Mouse (Mus musculus) induced T-regulatory cell, adult 2 months (primary cell): Measurements from ENCODE around the gene Tet2.
"Not testable (repeated sequence)": the region's sequence is repeated elsewhere in the genome, so short reads cannot be mapped to it uniquely, and the experiment has no call there.

ENCODE experiments used
- DNase-seq: peaks from one replicate; pipeline ENCODE4 v3.0.0-alpha.2; 2012; ENCODE audit warnings: low read depth

The Tet2 gene

GRCm38 (mm10) chr3:133548613-133549012, 3.7 kb upstream of the Tet2 start:
- DNase-seq = no peak

GRCm38 (mm10) chr3:133546790-133547189, 1.9 kb upstream of the Tet2 start:
- no peak for DNase-seq

GRCm38 (mm10) chr3:133545304-133545666, 346 bp upstream of the Tet2 start:
- no peak for DNase-seq

- peak; percentile 93 for DNase-seq
Observed at GRCm38 (mm10) chr3:133544131-133544550, 798 bp downstream of the Tet2 start.

GRCm38 (mm10) chr3:133543101-133544020, 1.6 kb downstream of the Tet2 start:
- DNase-seq = peak; percentile 58

- peak; percentile 43 for DNase-seq
Observed at GRCm38 (mm10) chr3:133542084-133542483, 2.9 kb downstream of the Tet2 start.

- peak; percentile 19 for DNase-seq
Observed at GRCm38 (mm10) chr3:133541000-133541399, 3.9 kb downstream of the Tet2 start.

GRCm38 (mm10) chr3:133539991-133540390, 4.9 kb downstream of the Tet2 start:
- DNase-seq = no peak

GRCm38 (mm10) chr3:133538499-133538898, 6.4 kb downstream of the Tet2 start:
- not testable (repeated sequence) for DNase-seq

GRCm38 (mm10) chr3:133535644-133536043, 9.3 kb downstream of the Tet2 start:
- DNase-seq = no peak

GRCm38 (mm10) chr3:133534066-133534465, 10.9 kb downstream of the Tet2 start:
- no peak for DNase-seq

GRCm38 (mm10) chr3:133533272-133533995, 11.5 kb downstream of the Tet2 start:
- DNase-seq = no peak

GRCm38 (mm10) chr3:133532806-133533205, 12.1 kb downstream of the Tet2 start:
- no peak for DNase-seq

GRCm38 (mm10) chr3:133532252-133532651, 12.7 kb downstream of the Tet2 start:
- DNase-seq = no peak

GRCm38 (mm10) chr3:133531101-133531500, 13.8 kb downstream of the Tet2 start:
- DNase-seq = no peak

GRCm38 (mm10) chr3:133530664-133531063, 14.3 kb downstream of the Tet2 start:
- DNase-seq = no peak

- peak; percentile 30 for DNase-seq
Observed at GRCm38 (mm10) chr3:133526119-133526723, 18.7 kb downstream of the Tet2 start.

GRCm38 (mm10) chr3:133525578-133525977, 19.4 kb downstream of the Tet2 start:
- no peak for DNase-seq

- no peak for DNase-seq
Observed at GRCm38 (mm10) chr3:133524341-133525050, 20.4 kb downstream of the Tet2 start.

- DNase-seq = no peak
Observed at GRCm38 (mm10) chr3:133523191-133523590, 21.7 kb downstream of the Tet2 start.

- DNase-seq = no peak
Observed at GRCm38 (mm10) chr3:133522289-133522688, 22.6 kb downstream of the Tet2 start.

- no peak for DNase-seq
Observed at GRCm38 (mm10) chr3:133518801-133519200, 26.1 kb downstream of the Tet2 start.
